Mouse (Mus musculus) adrenal gland, adult 2 months (tissue): ENCODE data around the gene Stxbp5l. TPM values are rescaled to one million over a fixed set of nuclear protein-coding genes. Genes with fewer than 3 reads are reported as not detected.
A peak's percentile ranks its signal among the peaks of the same experiment; 100 is the strongest.
"Not testable (repeated sequence)": the region's sequence is repeated elsewhere in the genome, so short reads cannot be mapped to it uniquely, and the experiment has no call there.

Experiments used
- DNase-seq: peaks from one replicate; pipeline ENCODE4 v3.0.0; 2021
- polyA plus RNA-seq: library from polyadenylated mRNA; depleted of rRNA; stranded (reverse); fragments of >200 nt; gene quantifications from 2 replicates; pipeline ENCODE4 v1.2.3, GENCODE M21; 2012; rRNA removed
- total RNA-seq, 2 experiments: library from RNA; stranded (reverse); gene quantifications; 2 replicates each; pipeline ENCODE4 v1.2.3; 2021

The Stxbp5l gene
- total and polyA plus RNA-seq, 3 experiments: 0.29 to 3.6 (median 3.2) TPM

- DNase-seq: no peak
Measured at GRCm38 (mm10) chr16:37280206-37280605, 104.6 kb downstream of the Stxbp5l start.

- DNase-seq: no peak
Measured at GRCm38 (mm10) chr16:37273681-37274080, 111.1 kb downstream of the Stxbp5l start.

GRCm38 (mm10) chr16:37261678-37262077 is 123.1 kb downstream of the Stxbp5l start:
- DNase-seq: no peak

GRCm38 (mm10) chr16:37219151-37219550 is 165.6 kb downstream of the Stxbp5l start:
- DNase-seq: no peak

- DNase-seq: no peak
Measured at GRCm38 (mm10) chr16:37208783-37209182, 176.0 kb downstream of the Stxbp5l start.

GRCm38 (mm10) chr16:37194152-37194551 is 190.6 kb downstream of the Stxbp5l start:
- no peak for DNase-seq

GRCm38 (mm10) chr16:37125190-37125589 is 259.6 kb downstream of the Stxbp5l start:
- DNase-seq: not testable (repeated sequence)

- DNase-seq: peak; percentile 75
Measured at GRCm38 (mm10) chr16:37109285-37109684, 275.5 kb downstream of the Stxbp5l start.

GRCm38 (mm10) chr16:37108763-37109162 is 276.0 kb downstream of the Stxbp5l start:
- peak; percentile 8 for DNase-seq

GRCm38 (mm10) chr16:37094169-37094833 is 290.5 kb downstream of the Stxbp5l start:
- no peak for DNase-seq

- DNase-seq: no peak
Measured at GRCm38 (mm10) chr16:37089648-37090047, 295.1 kb downstream of the Stxbp5l start.

- no peak for DNase-seq
Measured at GRCm38 (mm10) chr16:37072354-37072753, 312.4 kb downstream of the Stxbp5l start.

Other genes with a start within 250 kb of the Stxbp5l start
- gene Gtf2e1, start 154.8 kb upstream of the Stxbp5l start, total RNA-seq: 10 to 100 TPM; 15.0 to 16.1 TPM
- gene Gtf2e1, start 154.8 kb upstream of the Stxbp5l start, polyA plus RNA-seq: 1.9 and 3.5 TPM in 2 replicates
- gene Rabl3, start 154.9 kb upstream of the Stxbp5l start, total RNA-seq: 10 to 100 TPM in 1 of 2 experiments, 1 to 10 TPM in 1; 7.6 to 10.3 TPM
- 0.27 and 0.55 TPM in 2 replicates for gene Rabl3, start 154.9 kb upstream of the Stxbp5l start, polyA plus RNA-seq
- gene Hgd, start 195.2 kb upstream of the Stxbp5l start, total RNA-seq: 1 to 10 TPM in 1 of 2 experiments, under 1 TPM in 1; 0.28 to 1.6 TPM
- gene Hgd, start 195.2 kb upstream of the Stxbp5l start, polyA plus RNA-seq: not detected in 2 replicates